Mouse (Mus musculus) frontal cortex, postnatal 14 days (tissue): ENCODE results near the gene Fah.
A peak's percentile ranks its signal among the peaks of the same experiment; 100 is the strongest.

Source experiments
- DNase-seq, 2 experiments: peaks; one replicate each; pipeline ENCODE4 v3.0.0; 2022; ENCODE audit warnings: low spot score in 2 of 2

Fah gene

DNA sequence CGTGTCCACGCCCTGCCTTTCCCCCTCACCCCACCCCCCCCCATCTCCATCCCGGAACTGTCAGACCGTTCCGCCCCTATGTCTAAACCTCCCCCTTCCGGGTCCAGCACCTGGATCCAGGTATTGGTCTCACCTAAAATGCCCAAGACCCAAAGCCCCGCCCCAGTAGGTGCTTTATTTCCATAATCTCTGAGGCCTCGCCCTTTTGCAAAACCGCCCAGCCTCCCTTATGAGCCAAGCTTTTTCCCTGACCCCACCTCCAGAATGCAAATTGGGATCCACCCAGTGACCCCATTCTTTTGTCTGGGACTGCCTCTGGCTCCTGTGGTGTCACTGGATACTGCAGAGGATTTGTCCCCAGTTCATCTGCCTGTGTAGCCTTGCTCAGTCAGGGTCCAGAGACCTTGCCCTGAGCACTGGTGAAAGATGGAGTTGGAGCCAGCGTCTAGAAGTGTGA lies at the start of gene Fah:
Gene Fah (minus strand): TSS at position 430 of the 457 bp plus-strand sequence.
- DNase-seq = peak in 1 of 2 experiments; percentile 9

DNA sequence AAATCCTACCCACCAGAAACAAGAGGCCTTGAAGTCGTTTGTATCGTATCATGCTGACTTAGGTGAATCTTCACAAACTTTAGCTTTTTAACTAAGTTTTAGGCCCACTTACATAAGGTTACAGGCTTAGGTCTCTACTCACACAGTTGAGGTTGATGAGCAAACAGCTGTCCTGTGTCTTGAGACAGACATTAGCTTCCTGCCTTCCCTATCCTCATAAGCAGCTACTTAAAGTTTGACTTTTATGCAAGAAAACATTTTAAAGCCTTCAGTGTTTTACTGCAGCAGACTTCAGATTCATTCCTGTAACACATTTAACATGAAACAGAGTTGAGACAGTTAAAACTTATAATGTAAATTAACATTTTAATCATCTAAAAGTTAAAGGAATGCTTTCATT lies 46.2 kb upstream of the Fah start:
- DNase-seq = no peak

DNA sequence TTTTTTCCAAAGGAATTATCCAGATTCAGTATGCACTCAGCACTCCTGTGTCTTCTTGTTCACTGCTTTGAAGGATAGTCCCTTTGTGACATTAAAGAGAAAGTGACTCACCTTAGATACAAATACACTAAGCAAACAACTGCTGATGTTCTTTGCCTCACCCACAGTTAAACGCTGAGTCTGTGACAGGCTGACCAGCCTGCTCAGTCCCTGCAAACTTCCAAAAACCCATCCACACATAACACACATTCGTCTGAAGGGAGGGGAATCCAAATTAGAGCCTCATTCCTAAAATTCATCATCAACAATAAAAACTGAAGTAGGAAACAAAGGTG lies 45.4 kb upstream of the Fah start:
- no peak for DNase-seq

DNA sequence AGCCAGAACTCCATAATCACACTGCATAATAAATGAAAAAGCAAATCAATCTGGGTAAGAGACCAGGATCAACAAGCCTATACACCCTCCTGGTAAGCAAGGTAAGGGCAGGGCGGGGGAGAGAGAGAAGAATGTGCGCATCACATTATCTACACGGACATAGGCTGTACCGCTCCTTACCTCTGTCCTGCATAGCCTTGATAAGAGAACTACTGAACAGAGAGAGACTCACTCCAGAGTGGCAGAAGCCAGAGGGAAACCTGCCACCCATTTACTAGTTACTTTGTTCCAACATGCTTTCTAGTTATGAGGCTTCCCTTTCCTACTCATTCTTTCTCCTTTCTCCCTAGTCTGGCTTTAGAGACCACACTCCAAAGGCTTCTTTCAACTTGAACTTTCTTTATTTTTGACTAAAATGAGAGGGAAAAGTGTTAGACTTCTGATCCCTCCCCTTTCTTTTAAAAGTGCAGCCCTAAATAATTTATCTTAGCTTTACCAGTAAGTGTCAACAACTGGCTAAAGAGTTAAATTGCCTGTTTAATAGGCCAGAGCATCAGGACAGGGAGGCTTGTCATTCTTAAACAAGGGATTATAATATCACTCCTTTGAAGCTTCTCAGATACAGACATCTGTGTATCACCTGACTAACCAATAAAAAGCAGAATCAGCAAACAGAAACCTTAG lies 44.9 kb upstream of the Fah start:
- DNase-seq = no peak

DNA sequence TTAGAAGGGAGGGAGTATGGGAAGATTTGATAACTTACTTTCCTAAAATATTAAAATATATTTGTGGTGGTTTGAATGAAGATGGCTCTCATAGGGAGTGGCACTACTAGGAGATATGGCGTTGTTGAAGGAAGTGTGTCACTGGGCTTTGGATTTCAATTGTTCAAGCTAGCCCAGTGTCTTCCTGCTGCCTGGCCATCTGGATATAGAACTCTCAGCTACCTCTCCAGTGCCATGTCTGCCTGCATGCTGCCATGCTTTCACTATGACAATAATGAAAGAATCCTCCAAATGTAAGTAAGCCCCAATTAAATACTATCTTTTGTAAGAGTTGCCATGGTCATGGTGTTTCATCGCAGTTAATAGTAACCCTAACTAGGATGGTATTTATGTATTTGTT lies 42.5 kb upstream of the Fah start:
- no peak for DNase-seq

DNA sequence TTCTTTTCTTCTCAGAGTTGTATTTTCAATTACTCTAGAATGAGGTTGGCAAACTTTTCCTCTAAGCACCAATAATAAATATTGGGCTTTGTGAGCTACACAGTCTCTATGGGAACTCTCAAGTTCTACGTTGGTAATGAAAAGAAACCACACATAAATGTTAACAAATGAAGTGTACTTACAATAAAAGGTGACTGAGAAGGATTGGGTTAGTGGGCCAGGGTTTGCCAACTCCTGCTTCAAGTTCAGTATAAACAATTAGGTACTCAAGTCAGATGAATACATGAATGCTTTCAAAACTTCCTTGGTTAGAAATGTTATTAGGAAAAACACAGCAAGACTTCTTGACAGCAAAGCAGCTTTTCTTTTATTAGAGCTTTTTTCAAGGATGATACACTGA lies 39.7 kb upstream of the Fah start:
- no peak for DNase-seq

DNA sequence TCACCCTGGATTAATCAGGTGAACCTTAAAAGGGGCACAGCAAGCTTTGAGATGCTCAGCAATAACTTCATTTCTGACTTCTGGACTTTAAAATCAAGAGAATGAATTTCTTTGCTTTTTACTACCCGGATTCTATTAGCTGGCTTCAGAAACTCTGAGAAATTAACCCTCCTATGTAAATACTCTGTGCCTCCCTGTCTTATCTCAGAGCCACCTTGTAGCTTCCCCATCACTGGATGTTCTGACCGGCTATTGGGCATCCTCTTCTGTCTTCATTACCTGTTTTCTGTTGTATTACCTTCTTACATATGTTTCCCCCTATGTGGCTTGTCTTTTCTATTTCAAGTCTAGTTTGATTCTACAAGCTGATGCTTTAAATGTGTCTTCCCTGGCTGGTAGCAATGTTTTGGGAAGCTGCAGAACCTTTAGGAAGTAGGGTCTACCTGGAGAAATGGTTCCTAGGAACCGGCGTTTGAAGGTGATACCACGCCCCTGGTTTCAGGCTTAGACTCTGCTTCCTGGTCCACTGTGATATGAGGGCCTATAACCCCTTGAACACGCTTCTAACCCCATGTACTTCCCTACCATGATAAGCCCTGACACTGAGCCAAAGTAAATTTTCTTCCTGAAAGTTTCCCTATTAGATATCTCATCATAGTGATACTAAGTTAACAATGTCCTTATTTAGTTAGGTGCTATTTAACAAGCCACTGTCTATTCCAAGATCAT lies 36.9 kb upstream of the Fah start:
- DNase-seq = no peak

DNA sequence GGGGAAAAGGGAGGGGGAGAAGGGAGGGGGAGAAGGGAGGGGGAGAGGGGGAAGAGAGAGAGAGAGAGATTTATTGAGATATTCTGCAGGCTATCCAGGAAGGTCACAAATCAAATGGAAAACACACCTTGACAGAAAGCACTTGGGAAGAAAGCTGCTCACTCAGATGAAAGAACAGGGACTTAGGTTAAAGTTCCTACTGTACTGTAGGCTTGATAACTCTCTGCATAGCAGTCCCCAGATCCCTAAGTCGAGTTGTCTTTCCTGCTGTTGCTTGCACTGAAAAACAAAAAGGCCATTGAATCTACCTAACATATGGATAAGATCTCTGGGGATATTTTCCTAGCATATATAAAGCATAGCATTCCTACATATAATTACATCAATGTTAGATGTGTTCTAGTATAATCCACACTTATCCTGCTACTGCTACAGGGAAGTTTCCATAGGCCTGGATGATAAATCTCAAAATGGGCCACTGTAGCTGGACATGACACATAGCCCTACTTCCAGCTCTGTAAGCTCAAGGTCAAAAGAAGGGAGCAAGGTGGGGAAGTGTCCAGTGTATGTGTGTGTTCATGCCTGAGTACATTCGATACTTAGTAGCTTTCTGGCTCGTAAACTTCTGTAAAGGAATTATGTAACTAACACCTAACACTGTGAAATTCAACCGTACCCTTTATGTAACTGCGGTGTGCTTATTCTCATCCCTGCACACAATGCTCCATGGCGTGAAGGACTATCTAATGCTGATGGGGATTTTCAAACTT lies 35.8 kb upstream of the Fah start:
- DNase-seq = no peak

DNA sequence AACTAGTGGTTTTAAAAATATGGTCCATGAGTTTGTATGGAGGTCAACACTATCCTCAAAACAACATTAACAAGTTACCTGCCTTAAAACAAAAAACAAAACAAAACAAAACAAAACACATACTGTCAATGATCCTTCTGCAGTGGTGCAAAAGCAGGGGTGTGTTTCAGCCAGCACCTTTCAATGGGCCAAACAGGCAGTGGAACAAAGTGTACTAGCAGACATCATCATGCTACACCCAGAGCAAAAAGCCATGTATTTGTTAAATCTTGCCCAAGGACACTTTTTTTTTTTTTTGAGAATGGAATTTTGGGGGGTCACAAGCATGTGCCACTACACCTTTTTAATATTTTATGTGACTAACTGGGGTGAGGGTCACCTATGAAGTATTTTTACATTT lies 30.4 kb upstream of the Fah start:
- no peak for DNase-seq

DNA sequence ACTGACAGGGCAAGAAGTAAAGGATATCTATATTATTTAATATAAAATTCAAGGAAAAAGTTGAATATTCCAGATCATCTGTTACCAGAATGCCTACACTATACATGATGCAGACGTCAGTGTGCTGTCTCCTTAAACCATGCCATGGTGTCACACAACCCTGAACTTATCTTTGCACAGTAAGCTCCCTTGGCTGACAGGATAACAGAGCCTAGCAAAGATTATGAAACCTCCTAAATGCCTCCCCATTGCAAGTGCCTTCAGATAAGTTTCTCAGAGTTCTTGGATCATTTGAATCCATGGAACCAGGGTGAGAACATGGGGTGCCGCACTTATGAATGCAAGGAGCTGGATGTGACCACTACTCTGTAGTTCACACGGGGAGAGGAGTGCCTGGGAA lies 25.4 kb upstream of the Fah start:
- no peak for DNase-seq

DNA sequence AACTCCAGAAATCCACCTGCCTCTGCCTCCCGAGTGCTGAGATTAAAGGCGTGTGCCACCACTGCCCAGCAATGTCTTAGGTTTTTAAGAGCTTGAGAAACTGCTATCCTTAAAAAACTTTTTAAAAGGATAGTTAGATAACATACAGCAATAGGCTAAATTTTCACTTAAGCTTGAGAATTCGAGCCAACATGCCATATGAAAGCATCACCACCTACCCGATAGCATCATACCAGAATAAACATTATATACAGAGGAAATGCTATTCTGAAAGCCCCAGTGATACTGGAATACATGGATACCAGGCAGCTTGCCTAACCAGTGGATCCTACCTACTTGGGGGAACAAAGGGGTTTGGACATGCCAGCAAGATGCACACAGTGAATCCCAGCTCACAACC lies 17.2 kb upstream of the Fah start:
- DNase-seq = no peak

DNA sequence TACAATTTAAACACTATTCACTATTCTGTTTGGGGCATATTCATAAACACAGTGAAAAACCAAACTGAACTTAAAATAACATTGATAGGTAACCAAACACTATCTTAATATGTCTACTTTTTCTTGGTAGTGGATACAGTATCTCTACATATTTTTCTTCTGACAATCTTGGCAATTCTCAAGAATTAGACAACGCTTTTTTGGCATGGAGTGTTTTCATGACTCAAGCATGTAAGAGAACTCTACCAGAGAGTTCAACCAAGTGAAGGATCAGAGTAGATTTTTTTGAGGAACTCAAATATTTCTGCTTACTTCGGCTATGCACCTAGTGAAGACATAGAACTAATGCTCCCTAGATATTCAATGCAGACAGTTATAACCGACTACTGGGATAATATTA lies 14.4 kb upstream of the Fah start:
- no peak for DNase-seq

DNA sequence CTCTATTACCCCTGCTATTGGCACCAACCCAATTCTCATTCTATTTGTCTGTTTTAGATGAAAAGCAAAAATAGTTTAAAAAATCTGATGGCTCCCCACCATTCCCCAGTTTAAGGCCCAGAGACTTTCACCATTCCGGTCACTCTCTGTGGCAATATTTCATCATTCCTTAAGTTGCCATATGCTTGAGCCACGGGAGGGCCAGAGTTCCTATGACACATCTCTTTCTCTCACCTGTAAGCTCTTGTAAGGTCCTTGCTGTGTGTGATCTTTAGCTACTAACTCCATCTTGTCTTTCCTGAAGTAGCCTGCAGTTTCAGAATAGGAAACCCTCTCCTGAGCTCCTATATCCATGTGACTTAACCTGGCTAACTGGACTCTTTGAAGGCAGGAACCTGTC lies 12.4 kb upstream of the Fah start:
- no peak for DNase-seq

DNA sequence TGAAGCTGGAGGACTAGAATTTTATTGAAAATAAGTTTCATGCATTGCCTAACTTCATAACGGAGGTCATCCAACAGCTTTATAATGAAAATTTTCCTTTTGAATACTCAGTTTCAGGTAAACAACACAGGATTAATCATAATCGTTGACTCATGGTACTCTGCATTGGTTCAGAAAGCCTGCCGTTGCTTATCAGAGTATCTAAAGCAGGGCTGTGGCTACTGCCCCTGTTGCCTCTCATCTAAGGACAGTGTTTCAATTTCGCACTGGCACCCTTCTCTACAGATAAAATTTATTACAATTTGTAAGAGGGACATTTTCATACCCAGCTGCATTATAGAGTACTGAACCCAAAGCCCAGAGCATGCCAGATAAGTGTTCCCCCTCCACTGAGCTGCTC lies 5.9 kb upstream of the Fah start:
- no peak for DNase-seq

DNA sequence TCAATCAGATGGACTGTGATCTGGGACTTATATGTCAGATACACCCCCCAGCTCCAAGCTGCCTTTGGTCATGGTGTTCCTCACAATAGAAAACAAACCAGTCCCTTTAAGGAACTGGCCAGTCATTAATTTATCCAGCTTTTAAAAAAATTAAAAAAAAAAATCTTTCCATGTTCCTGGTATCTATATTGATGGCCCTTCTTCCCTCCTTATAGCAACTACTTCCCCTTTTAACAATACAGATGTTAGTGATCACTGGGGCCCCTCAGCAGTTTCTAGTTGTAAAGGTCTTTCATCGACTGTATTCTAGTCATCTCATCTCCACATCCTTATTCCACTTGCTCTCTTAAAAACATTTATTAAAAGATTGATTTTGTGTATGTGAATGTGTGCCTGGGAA lies 5.1 kb upstream of the Fah start:
- no peak for DNase-seq

DNA sequence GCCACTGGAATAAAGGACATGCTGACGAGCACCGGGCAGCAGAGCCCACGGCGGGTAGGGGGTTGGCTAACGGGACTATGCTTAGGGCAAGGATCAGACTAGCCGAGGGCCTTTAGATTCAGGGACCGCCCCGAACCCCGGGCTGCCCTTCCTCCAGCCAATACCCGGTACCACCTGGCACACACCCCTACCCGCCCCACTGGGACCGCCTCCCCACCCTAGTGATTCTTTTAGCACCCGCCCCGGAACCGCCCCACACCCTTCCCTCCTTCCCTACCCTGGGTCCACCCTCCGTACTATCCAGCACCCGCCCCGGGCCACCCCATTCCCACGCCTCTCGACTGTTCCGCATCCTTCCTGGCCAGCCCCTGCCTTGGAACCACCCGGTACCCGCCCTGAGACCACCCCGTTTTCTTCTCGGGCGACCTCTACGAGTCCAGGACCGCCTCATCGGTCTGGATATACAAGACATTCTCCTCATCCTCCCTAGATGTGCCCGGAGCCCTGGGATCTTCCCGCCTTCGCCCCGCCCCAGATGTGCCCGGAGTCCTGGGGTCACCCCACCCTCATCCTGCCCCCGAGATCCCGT lies 724 bp downstream of the Fah start:
- peak; percentile 50 to 63 for DNase-seq

DNA sequence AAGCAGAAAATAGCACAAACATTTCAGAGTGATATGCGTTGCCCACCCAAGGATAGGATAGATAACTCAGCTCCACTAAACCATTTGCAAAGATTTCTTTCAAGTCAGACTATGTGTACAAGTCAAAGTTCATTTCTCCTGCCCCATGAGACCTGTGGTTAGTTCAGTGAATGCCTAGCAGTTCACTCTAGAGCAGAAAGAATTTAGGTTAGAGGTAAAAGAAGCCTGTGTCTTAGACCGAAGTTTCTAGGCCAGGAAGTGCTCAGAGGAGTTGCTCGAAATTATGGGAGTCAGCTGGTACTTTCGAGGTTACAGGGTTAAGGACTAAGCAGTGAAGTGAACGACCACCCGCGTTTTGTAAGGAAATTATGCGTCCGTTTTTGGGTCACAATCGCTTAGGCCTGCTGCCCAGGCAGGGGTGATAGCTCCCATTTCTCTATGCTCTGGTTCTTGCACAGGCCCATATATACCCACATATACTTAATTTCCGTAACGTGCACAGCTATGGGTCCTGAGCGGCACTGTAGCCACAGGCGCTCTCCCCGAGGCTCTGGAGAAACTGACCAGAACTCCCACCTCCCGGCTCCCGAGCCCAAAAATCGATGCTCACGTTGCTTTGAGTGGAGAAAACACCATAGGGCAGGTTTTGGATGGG lies 1.4 kb downstream of the Fah start:
- no peak for DNase-seq

DNA sequence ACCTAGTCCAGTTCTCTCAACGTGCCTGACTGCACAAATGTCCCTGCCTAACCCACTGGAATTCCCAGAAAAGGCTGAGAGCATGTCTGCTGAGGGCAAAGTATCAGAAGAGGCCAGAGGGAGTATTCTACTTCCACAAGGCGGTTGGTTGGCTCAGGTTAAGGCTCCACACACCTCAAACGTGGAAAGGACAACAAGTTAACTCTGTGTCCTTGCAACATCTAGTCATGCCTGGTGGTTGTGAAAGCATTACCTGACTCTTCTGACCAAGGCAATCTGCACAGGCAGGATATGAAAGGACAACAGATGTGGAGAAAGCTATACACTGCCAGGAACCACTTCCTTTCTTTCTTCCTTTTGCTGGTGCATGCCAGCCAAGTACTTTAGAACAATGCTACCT lies 2.0 kb downstream of the Fah start:
- DNase-seq = peak in 1 of 2 experiments; percentile 2

DNA sequence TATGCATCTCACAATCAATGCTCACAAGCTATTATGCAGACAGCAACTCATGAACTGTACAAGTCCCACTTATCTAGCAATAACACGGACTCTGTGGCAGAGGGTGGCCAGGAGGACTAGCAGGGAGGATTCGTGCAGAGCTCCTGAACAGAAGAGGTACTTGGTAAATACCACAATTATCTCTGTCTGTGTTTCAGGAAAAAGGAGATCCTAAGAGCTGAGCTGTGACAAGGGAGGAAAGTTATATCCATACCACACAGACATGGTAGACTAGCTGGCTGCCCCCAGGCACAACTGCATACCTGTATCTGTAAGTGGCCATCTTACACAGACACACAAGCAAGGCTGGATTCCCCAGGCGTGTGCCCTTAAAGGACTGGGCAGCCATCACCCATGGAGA lies 5.2 kb downstream of the Fah start:
- DNase-seq = no peak

DNA sequence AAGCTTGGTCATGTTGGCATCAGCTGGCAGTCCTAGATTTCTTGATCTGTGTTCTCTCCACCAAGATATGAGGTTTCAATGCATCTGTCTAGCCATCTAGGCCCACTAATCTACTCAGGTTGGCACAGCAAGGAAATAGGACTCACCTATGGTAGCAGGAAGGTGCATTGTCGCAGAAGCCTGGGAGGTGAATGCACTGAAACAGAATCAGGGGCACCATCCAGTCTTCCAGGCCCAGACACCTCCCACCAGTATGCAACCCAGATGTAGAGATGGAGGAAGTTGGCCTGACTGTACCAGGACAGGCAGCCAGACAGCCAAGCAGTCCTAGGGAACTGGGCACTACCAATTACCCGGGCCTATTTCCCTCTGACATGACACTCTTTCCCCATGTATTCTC lies 5.9 kb downstream of the Fah start:
- DNase-seq = no peak

DNA sequence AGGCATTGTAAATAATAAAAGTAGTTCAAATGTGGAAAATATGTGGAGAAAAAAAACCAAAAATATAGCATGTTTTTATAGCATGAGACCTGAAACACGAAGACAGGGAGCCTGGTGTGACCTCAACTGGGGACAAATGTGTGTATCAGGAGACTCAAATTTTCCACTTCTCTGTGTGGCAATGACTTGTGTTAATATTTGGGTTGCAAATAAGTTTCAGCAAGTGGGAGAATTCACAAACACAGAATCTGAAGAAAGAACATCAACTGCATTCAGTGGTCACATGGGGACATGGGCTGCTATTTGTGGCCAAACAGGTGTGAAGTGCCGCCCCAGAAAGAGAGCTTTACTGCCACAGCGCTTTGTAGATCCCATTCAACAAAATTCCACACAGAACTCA lies 9.9 kb downstream of the Fah start:
- no peak for DNase-seq

DNA sequence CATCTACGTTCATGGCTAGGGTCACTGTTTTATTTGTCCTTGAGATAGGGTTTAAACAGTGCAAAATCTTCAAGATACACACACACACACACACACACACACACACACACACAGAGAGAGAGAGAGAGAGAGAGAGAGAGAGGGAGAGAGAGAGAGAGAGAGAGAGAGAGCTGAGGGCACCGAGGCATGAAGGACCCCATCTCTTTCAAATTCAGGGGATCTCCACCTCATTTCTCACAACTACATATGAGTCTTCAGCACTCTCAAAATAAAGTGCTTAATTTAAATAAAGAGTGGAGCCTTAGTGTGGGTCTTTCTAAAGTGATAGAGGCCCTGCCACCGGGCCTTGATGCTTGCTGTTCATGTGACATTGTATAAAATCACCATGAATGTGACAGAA lies 10.5 kb downstream of the Fah start:
- DNase-seq = no peak
